Mouse (Mus musculus): ENCODE data around the gene Asic5. TPM values are rescaled to one million over a fixed set of nuclear protein-coding genes. Genes with fewer than 3 reads are reported as not detected.

Asic5 gene
- total RNA-seq, 1 experiment, result not detected

DNA sequence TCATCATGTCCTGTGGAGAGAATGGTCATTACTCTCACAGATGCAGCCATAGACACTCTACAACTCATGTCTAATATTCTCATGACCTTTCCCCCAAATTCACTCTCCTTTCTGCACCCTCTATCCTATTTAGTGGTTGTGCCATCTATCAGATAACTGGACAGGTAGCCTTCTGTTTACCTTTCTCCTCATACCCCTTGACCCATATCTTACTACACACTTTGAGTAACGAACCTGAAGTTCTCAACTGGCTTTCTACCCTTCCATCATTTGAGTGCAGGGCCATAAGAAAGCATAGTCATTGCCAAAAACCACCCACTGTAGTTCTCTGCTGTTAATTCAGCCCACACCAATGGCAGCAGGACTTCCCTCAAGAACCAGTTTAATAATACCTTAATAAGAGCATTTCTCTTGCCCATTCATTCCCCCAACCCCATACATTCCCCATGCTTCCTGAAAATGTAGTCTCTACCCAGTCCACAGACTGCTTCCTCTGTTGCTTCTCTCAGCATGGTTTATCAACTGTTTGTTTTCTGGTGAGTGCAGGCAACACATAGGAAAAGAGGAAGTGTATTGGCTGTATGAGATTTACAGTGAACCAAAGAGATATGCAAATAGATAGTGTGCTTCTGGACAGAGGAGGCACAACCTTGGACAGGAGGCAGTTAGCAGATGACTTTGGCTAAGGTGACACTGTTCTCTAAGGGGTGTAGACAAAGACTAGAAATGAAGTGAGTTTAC is 48.1 kb downstream of the Asic5 start:
- in situ Hi-C loops (cut with MboI; ENCODE audit: low sequenced_read_pairs in 2 of 2, unreplicated experiment in 2 of 2), result loop anchor here in 1 of 2 experiments (10.0 kb wide), 1 partner anchor 305 kb away; no protein-coding TSS in a partner anchor
- Histone ChIP-seq H3K27ac (ENCODE audit: insufficient read depth, low read depth, low read length, poor library complexity, severe bottlenecking) (no peak overlapping the region), H3K9ac (ENCODE audit: insufficient read depth, low read depth, low read length, poor library complexity, severe bottlenecking) (no peak overlapping the region), H3K4me1 (ENCODE audit: control insufficient read depth in 2 of 2, insufficient read depth in 2 of 2, low read length in 2 of 2, poor library complexity in 1 of 2) (no peaks in the 10 kb centered on the region), H3K36me3 (ENCODE audit: control insufficient read depth, insufficient read depth, low read length, poor library complexity, severe bottlenecking) (no peaks in the 10 kb centered on the region), H3K4me3 (ENCODE audit: insufficient read depth in 1 of 2, low read depth in 1 of 2, low read length in 2 of 2, poor library complexity in 1 of 2, severe bottlenecking in 1 of 2) (no peak overlapping the region), H3K9me3 (ENCODE audit: control insufficient read depth, insufficient read depth, low read depth, low read length) (no peaks in the 10 kb centered on the region)
- TF ChIP-seq MAFK (IDR thresholded peaks at IDR 0.05; ENCODE audit: insufficient read depth, low read depth, low read length), result no peak
- no peak for TF ChIP-seq ZC3H11A (IDR thresholded peaks at IDR 0.05; ENCODE audit: borderline replicate concordance, low read depth, low read length)
- DNase-seq (ENCODE audit: low read depth, low spot score), result no peak

DNA sequence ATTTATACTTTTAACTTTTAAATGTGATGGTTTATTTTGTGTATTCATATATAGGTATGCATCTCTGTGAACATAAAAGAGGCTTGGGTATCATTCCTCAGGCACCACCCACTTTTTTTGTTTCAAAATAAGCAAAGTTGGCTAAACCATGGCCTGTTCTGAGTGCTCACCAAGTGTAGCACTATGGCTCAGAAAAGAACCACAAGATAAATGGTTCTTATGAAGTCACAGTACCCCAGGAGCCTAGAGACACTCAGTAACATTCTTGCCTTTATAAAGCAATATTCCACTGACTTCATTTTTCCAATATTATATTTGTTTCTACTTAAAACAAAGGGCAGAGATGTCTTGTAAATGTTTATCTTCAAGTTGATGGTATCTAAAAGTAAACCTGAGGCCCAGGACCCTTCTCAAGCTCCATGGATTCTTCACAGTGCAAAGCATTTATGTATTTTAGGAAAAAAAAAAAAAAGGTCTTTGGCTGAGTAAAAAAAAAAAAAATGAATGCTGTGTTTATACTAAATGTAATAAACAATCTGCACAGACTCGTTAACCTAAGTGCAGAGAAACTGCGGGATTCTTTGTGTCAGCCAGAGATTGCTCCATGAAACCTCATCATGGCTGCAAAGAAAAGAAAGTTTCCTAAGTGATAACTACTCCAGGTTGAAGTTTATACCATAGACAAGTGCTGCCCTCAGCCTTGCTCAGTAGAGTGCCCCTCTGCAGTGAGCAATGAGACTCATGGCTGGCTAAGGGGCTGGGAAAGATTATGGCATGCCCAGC is 54.4 kb downstream of the Asic5 start:
- H3K9ac ChIP-seq (ENCODE audit: insufficient read depth, low read depth, low read length, poor library complexity, severe bottlenecking), result no peak overlapping the region
- H3K27ac ChIP-seq (ENCODE audit: insufficient read depth, low read depth, low read length, poor library complexity, severe bottlenecking), result no peak overlapping the region
- TF ChIP-seq ZC3H11A (IDR thresholded peaks at IDR 0.05; ENCODE audit: borderline replicate concordance, low read depth, low read length) (no peak), ZNF384 (IDR thresholded peaks at IDR 0.05; ENCODE audit: low read depth, low read length) (no peak), HCFC1 (IDR thresholded peaks at IDR 0.05; ENCODE audit: borderline replicate concordance, insufficient read depth, low read length) (no peak), CHD2 (IDR thresholded peaks at IDR 0.05; ENCODE audit: low read depth, low read length) (no peak), MAFK (IDR thresholded peaks at IDR 0.05; ENCODE audit: insufficient read depth, low read depth, low read length) (no peak)
- no peaks in the 10 kb centered on the region for H3K36me3 ChIP-seq (ENCODE audit: control insufficient read depth, insufficient read depth, low read length, poor library complexity, severe bottlenecking)
- no peak for DNase-seq (ENCODE audit: low read depth, low spot score)
- no peaks in the 10 kb centered on the region for H3K4me1 ChIP-seq (ENCODE audit: control insufficient read depth in 2 of 2, insufficient read depth in 2 of 2, low read length in 2 of 2, poor library complexity in 1 of 2)
- in situ Hi-C loops (cut with MboI; ENCODE audit: low sequenced_read_pairs in 2 of 2, unreplicated experiment in 2 of 2), result loop anchor here in 1 of 2 experiments (10.0 kb wide), 1 partner anchor 298 kb away; no protein-coding TSS in a partner anchor
- no peak overlapping the region for H3K4me3 ChIP-seq (ENCODE audit: insufficient read depth in 1 of 2, low read depth in 1 of 2, low read length in 2 of 2, poor library complexity in 1 of 2, severe bottlenecking in 1 of 2)
- no peaks in the 10 kb centered on the region for H3K9me3 ChIP-seq (ENCODE audit: control insufficient read depth, insufficient read depth, low read depth, low read length)

DNA sequence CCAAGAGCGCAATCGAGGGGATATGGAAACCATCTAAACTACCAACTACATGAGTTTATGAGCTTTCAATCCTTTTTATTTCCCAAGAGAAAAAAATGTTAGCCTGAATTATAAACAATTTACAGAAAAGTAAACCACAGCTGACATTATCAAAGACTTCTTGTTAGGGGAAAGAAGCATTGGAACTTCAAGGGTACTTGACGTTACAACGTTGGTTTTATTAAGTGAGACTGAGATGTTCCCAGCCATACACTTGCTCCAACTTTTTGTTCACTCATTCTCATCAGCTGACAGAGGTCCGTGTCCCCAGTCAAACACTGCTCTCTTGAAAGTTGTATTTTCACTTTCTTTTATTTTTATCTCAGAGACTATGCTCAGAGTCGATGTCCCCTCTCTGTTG is 61.6 kb downstream of the Asic5 start:
- H3K9me3 ChIP-seq (ENCODE audit: control insufficient read depth, insufficient read depth, low read depth, low read length), result no peaks in the 10 kb centered on the region
- no peaks in the 10 kb centered on the region for H3K36me3 ChIP-seq (ENCODE audit: control insufficient read depth, insufficient read depth, low read length, poor library complexity, severe bottlenecking)
- in situ Hi-C loops (cut with MboI; ENCODE audit: low sequenced_read_pairs in 2 of 2, unreplicated experiment in 2 of 2), result no loop called here
- H3K4me3 ChIP-seq (ENCODE audit: insufficient read depth in 1 of 2, low read depth in 1 of 2, low read length in 2 of 2, poor library complexity in 1 of 2, severe bottlenecking in 1 of 2), result no peak overlapping the region
- no peak for TF ChIP-seq ZC3H11A (IDR thresholded peaks at IDR 0.05; ENCODE audit: borderline replicate concordance, low read depth, low read length)
- TF ChIP-seq CHD2 (IDR thresholded peaks at IDR 0.05; ENCODE audit: low read depth, low read length), result no peak
- TF ChIP-seq MAFK (IDR thresholded peaks at IDR 0.05; ENCODE audit: insufficient read depth, low read depth, low read length), result no peak
- TF ChIP-seq ZNF384 (IDR thresholded peaks at IDR 0.05; ENCODE audit: low read depth, low read length), result no peak
- no peak for TF ChIP-seq HCFC1 (IDR thresholded peaks at IDR 0.05; ENCODE audit: borderline replicate concordance, insufficient read depth, low read length)
- no peak overlapping the region for H3K27ac ChIP-seq (ENCODE audit: insufficient read depth, low read depth, low read length, poor library complexity, severe bottlenecking)
- no peak for DNase-seq (ENCODE audit: low read depth, low spot score)
- no peaks in the 10 kb centered on the region for H3K4me1 ChIP-seq (ENCODE audit: control insufficient read depth in 2 of 2, insufficient read depth in 2 of 2, low read length in 2 of 2, poor library complexity in 1 of 2)
- no peak overlapping the region for H3K9ac ChIP-seq (ENCODE audit: insufficient read depth, low read depth, low read length, poor library complexity, severe bottlenecking)

DNA sequence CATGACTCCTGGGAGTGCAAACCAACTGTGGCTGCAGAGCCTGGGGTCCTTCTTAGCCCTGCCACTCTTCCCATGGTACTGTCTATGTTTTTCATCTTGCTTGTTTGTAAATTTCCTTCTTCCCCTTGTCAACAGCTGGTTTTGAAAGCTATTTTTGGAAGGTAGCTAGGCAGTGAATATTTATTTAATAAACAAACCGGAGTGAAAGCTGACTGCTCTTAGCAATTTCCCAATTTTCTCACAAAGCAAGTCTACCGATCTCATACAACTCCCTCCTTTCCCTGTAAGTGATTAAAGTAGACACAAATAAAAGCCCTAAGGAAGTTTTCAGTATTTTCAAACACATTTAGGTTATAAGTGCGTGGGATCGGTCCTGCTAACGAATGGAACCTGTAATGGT is 62.8 kb downstream of the Asic5 start:
- Histone ChIP-seq H3K4me3 (ENCODE audit: insufficient read depth in 1 of 2, low read depth in 1 of 2, low read length in 2 of 2, poor library complexity in 1 of 2, severe bottlenecking in 1 of 2) (no peak overlapping the region), H3K9me3 (ENCODE audit: control insufficient read depth, insufficient read depth, low read depth, low read length) (no peaks in the 10 kb centered on the region), H3K9ac (ENCODE audit: insufficient read depth, low read depth, low read length, poor library complexity, severe bottlenecking) (no peak overlapping the region), H3K4me1 (ENCODE audit: control insufficient read depth in 2 of 2, insufficient read depth in 2 of 2, low read length in 2 of 2, poor library complexity in 1 of 2) (no peaks in the 10 kb centered on the region), H3K27ac (ENCODE audit: insufficient read depth, low read depth, low read length, poor library complexity, severe bottlenecking) (no peak overlapping the region), H3K36me3 (ENCODE audit: control insufficient read depth, insufficient read depth, low read length, poor library complexity, severe bottlenecking) (no peaks in the 10 kb centered on the region)
- in situ Hi-C loops (cut with MboI; ENCODE audit: low sequenced_read_pairs in 2 of 2, unreplicated experiment in 2 of 2), result no loop called here
- DNase-seq (ENCODE audit: low read depth, low spot score), result no peak
- TF ChIP-seq CHD2 (IDR thresholded peaks at IDR 0.05; ENCODE audit: low read depth, low read length) (no peak), ZC3H11A (IDR thresholded peaks at IDR 0.05; ENCODE audit: borderline replicate concordance, low read depth, low read length) (no peak), MAFK (IDR thresholded peaks at IDR 0.05; ENCODE audit: insufficient read depth, low read depth, low read length) (no peak), ZNF384 (IDR thresholded peaks at IDR 0.05; ENCODE audit: low read depth, low read length) (no peak), HCFC1 (IDR thresholded peaks at IDR 0.05; ENCODE audit: borderline replicate concordance, insufficient read depth, low read length) (no peak)

Measured in ES-E14 (cell line).